Mouse (Mus musculus): ENCODE data around the gene Gm9817. TPM values are rescaled to one million over a fixed set of nuclear protein-coding genes. Genes with fewer than 3 reads are reported as not detected.

Gm9817 gene
- polyA plus RNA-seq, 1 experiment = 0.02 TPM

GRCm38 (mm10) chr13:45089846-45090245 lies 11.4 kb downstream of the Gm9817 start:
- Histone ChIP-seq H3K79me3 (ENCODE audit: low read depth) (no peaks in the 10 kb centered on the region), H3ac (ENCODE audit: control insufficient read depth, insufficient read length, low read depth) (no peak overlapping the region), H3K4me3 (ENCODE audit: insufficient read depth, poor library complexity, severe bottlenecking) (no peak overlapping the region), H3K36me3 (ENCODE audit: control insufficient read depth, insufficient read depth) (no peaks in the 10 kb centered on the region), H3K79me2 (ENCODE audit: control insufficient read depth, insufficient read depth) (no peaks in the 10 kb centered on the region), H3K27me3 (ENCODE audit: control insufficient read depth, insufficient read depth, insufficient read length) (peaks cover 7% of the 10 kb centered on the region)
- no peak for TF ChIP-seq CTCF (IDR thresholded peaks at IDR 0.05; ENCODE audit: control insufficient read depth, insufficient read depth, insufficient read length)
- no peak for TF ChIP-seq MYOG (IDR thresholded peaks at IDR 0.05; ENCODE audit: control insufficient read depth, extremely low read depth, insufficient read length)
- no peak for TF ChIP-seq MAX (IDR thresholded peaks at IDR 0.05)
- no peak for TF ChIP-seq MYOD1 (IDR thresholded peaks at IDR 0.05; ENCODE audit: control insufficient read depth, insufficient read length, low read depth)
- TF ChIP-seq USF1 (IDR thresholded peaks at IDR 0.05; ENCODE audit: low read depth) = no peak
- TF ChIP-seq CEBPB (IDR thresholded peaks at IDR 0.05; ENCODE audit: low read depth) = no peak
- no peak for TF ChIP-seq FOSL1 (IDR thresholded peaks at IDR 0.05; ENCODE audit: insufficient read depth, low read length, poor library complexity, severe bottlenecking)

DNA sequence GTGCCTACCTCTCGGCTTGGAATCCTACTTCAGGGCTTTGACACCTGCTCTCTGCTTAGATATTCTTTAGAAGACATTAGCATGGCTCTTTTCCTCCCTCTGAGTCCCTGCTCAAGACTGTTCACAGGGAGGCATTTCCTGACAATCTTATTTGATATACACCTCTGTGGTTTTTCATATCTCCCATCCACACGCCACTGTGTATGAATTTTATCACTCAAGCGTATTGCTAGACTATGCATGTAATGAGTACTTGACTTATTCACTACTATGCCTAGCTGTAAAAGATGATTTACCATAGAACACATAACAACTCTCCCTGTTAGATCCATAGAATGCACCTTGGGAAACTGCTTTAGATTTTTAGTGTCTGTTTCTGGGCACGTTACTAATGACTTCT lies 14.3 kb downstream of the Gm9817 start:
- Histone ChIP-seq H3ac (ENCODE audit: control insufficient read depth, insufficient read length, low read depth) (no peak overlapping the region), H3K27me3 (ENCODE audit: control insufficient read depth, insufficient read depth, insufficient read length) (peaks cover 4% of the 10 kb centered on the region), H3K79me2 (ENCODE audit: control insufficient read depth, insufficient read depth) (no peaks in the 10 kb centered on the region), H3K4me3 (ENCODE audit: insufficient read depth, poor library complexity, severe bottlenecking) (no peak overlapping the region), H3K36me3 (ENCODE audit: control insufficient read depth, insufficient read depth) (no peaks in the 10 kb centered on the region), H3K79me3 (ENCODE audit: low read depth) (no peaks in the 10 kb centered on the region)
- TF ChIP-seq MAX (IDR thresholded peaks at IDR 0.05) (no peak), FOSL1 (IDR thresholded peaks at IDR 0.05; ENCODE audit: insufficient read depth, low read length, poor library complexity, severe bottlenecking) (no peak), MYOG (IDR thresholded peaks at IDR 0.05; ENCODE audit: control insufficient read depth, extremely low read depth, insufficient read length) (no peak), CEBPB (IDR thresholded peaks at IDR 0.05; ENCODE audit: low read depth) (no peak), USF1 (IDR thresholded peaks at IDR 0.05; ENCODE audit: low read depth) (no peak), CTCF (IDR thresholded peaks at IDR 0.05; ENCODE audit: control insufficient read depth, insufficient read depth, insufficient read length) (no peak), MYOD1 (IDR thresholded peaks at IDR 0.05; ENCODE audit: control insufficient read depth, insufficient read length, low read depth) (no peak)

- Histone ChIP-seq H3K36me3 (ENCODE audit: control insufficient read depth, insufficient read depth) (no peaks in the 10 kb centered on the region), H3K79me2 (ENCODE audit: control insufficient read depth, insufficient read depth) (no peaks in the 10 kb centered on the region), H3K27me3 (ENCODE audit: control insufficient read depth, insufficient read depth, insufficient read length) (peaks cover under 1% of the 10 kb centered on the region), H3K4me3 (ENCODE audit: insufficient read depth, poor library complexity, severe bottlenecking) (no peak overlapping the region), H3ac (ENCODE audit: control insufficient read depth, insufficient read length, low read depth) (no peak overlapping the region), H3K79me3 (ENCODE audit: low read depth) (no peaks in the 10 kb centered on the region)
- TF ChIP-seq MYOD1 (IDR thresholded peaks at IDR 0.05; ENCODE audit: control insufficient read depth, insufficient read length, low read depth) (no peak), MAX (IDR thresholded peaks at IDR 0.05) (no peak), FOSL1 (IDR thresholded peaks at IDR 0.05; ENCODE audit: insufficient read depth, low read length, poor library complexity, severe bottlenecking) (no peak), CTCF (IDR thresholded peaks at IDR 0.05; ENCODE audit: control insufficient read depth, insufficient read depth, insufficient read length) (no peak), USF1 (IDR thresholded peaks at IDR 0.05; ENCODE audit: low read depth) (no peak), CEBPB (IDR thresholded peaks at IDR 0.05; ENCODE audit: low read depth) (no peak), MYOG (IDR thresholded peaks at IDR 0.05; ENCODE audit: control insufficient read depth, extremely low read depth, insufficient read length) (no peak)
These were observed 16.5 kb downstream of the Gm9817 start for GRCm38 (mm10) chr13:45095028-45095427.

DNA sequence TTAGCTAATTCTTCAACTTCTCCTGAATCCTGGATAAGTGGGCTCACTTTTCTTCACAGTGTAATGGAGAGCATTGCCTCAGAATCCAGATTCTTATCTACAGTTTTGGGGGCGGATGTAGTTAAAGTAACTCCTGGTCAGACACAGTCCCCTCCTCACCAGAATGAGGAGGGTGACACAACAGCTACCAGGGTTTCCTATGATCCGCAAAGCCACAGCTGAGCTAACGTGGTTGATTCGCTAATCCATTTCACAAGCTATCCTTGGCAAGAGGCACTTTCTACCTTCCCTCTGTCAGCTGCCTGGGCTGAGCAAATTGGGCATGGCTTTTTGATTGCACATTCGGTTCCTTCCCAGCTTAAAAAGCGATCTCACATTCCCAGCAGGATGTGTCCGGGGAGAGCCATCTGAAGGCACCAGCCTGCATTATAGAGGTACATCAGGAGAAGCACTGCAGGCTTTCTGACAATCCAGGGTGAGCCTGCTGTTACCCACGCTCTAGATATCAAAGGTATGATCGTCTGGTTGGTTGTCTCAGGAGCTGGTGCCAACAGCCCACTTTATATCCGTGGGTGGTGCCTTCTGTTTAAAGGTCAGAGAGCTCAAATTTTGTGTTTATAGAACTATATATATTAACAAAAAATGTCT lies 21.2 kb downstream of the Gm9817 start:
- TF ChIP-seq MYOG (IDR thresholded peaks at IDR 0.05; ENCODE audit: control insufficient read depth, extremely low read depth, insufficient read length) (no peak), MYOD1 (IDR thresholded peaks at IDR 0.05; ENCODE audit: control insufficient read depth, insufficient read length, low read depth) (no peak), USF1 (IDR thresholded peaks at IDR 0.05; ENCODE audit: low read depth) (no peak), FOSL1 (IDR thresholded peaks at IDR 0.05; ENCODE audit: insufficient read depth, low read length, poor library complexity, severe bottlenecking) (no peak), CEBPB (IDR thresholded peaks at IDR 0.05; ENCODE audit: low read depth) (no peak), CTCF (IDR thresholded peaks at IDR 0.05; ENCODE audit: control insufficient read depth, insufficient read depth, insufficient read length) (no peak), MAX (IDR thresholded peaks at IDR 0.05) (no peak)
- Histone ChIP-seq H3K4me3 (ENCODE audit: insufficient read depth, poor library complexity, severe bottlenecking) (no peak overlapping the region), H3ac (ENCODE audit: control insufficient read depth, insufficient read length, low read depth) (no peak overlapping the region), H3K27me3 (ENCODE audit: control insufficient read depth, insufficient read depth, insufficient read length) (no peaks in the 10 kb centered on the region), H3K79me3 (ENCODE audit: low read depth) (no peaks in the 10 kb centered on the region), H3K36me3 (ENCODE audit: control insufficient read depth, insufficient read depth) (no peaks in the 10 kb centered on the region), H3K79me2 (ENCODE audit: control insufficient read depth, insufficient read depth) (no peaks in the 10 kb centered on the region)

DNA sequence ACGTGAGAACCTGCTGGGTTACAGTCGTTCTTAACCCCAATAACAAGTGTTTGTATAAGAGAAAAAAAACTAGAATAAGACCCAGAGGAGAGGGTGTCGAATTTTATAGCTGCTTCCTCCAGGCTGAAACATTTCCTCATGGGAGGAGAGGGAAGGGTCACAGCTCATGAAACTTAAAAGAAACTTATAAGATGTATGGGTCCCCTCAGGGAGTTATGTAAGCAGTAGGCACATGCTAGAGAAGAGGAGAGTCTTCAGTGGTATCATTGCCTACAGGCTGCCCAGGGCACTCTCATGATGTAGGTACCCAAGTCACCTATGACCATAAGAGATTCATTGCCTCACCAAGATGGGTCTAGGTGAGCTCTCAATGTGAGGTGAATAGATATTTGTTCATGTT lies 28.0 kb downstream of the Gm9817 start:
- H3ac ChIP-seq (ENCODE audit: control insufficient read depth, insufficient read length, low read depth) = no peak overlapping the region
- H3K4me3 ChIP-seq (ENCODE audit: insufficient read depth, poor library complexity, severe bottlenecking) = no peak overlapping the region
- H3K27me3 ChIP-seq (ENCODE audit: control insufficient read depth, insufficient read depth, insufficient read length) = no peaks in the 10 kb centered on the region
- TF ChIP-seq CTCF (IDR thresholded peaks at IDR 0.05; ENCODE audit: control insufficient read depth, insufficient read depth, insufficient read length) (no peak), MYOD1 (IDR thresholded peaks at IDR 0.05; ENCODE audit: control insufficient read depth, insufficient read length, low read depth) (no peak), FOSL1 (IDR thresholded peaks at IDR 0.05; ENCODE audit: insufficient read depth, low read length, poor library complexity, severe bottlenecking) (no peak)
- no peaks in the 10 kb centered on the region for H3K79me2 ChIP-seq (ENCODE audit: control insufficient read depth, insufficient read depth)
- H3K36me3 ChIP-seq (ENCODE audit: control insufficient read depth, insufficient read depth) = no peaks in the 10 kb centered on the region
- no peaks in the 10 kb centered on the region for H3K79me3 ChIP-seq (ENCODE audit: low read depth)
